Mouse (Mus musculus) forebrain, embryonic 12.5 days (tissue): ENCODE measurements around the gene Prickle4. TPM values are rescaled to one million over a fixed set of nuclear protein-coding genes. Genes with fewer than 3 reads are reported as not detected.
"Not testable (repeated sequence)": the region's sequence is repeated elsewhere in the genome, so short reads cannot be mapped to it uniquely, and the experiment has no call there.

Experiments used
- ATAC-seq: fragments of 200-750 bp; cut with Nextera tagmentation; 2 replicates; pipeline ENCODE4 v1.8.0; 2017; ENCODE audit warnings: moderate TSS enrichment; ENCODE audit not compliant: low FRiP score
- H3K27ac ChIP-seq: fragments of 300-500 bp; sonication (generic); 2 replicates; pipeline ENCODE4 v1.5.1; 2016; ENCODE audit warnings: mild to moderate bottlenecking
- H3K27me3 ChIP-seq: fragments of 300-500 bp; sonication (generic); 2 replicates; pipeline ENCODE4 v1.6.1; 2016; ENCODE audit warnings: mild to moderate bottlenecking
- H3K36me3 ChIP-seq: fragments of 300-500 bp; sonication (generic); replicated peaks from 2 replicates; pipeline ENCODE4 v1.6.1; 2016; ENCODE audit warnings: mild to moderate bottlenecking
- H3K4me1 ChIP-seq: fragments of 300-500 bp; sonication (generic); 2 replicates; pipeline ENCODE4 v1.6.1; 2016
- H3K4me2 ChIP-seq: fragments of 300-500 bp; sonication (generic); 2 replicates; pipeline ENCODE4 v1.6.1; 2016; ENCODE audit warnings: mild to moderate bottlenecking, moderate library complexity
- H3K4me3 ChIP-seq: fragments of 300-500 bp; sonication (generic); replicated peaks from 2 replicates; pipeline ENCODE4 v1.5.1; 2016; ENCODE audit warnings: mild to moderate bottlenecking
- H3K9ac ChIP-seq: fragments of 300-500 bp; sonication (generic); 2 replicates; pipeline ENCODE4 v1.6.1; 2016; ENCODE audit warnings: mild to moderate bottlenecking
- H3K9me3 ChIP-seq: fragments of 300-500 bp; sonication (generic); 2 replicates; pipeline ENCODE4 v1.6.1; 2016
- WGBS: fragments of 180-500 bp; shearing (Covaris S2); methylation state at CpG from one replicate; pipeline ENCODE4 v1.1.7; 2016; 5-methylcytosine and 5-hydroxymethylcytosine counted together
- polyA plus RNA-seq: library from polyadenylated mRNA; unstranded; fragments of >200 nt; fragmentation: Nextera tagmentation; extraction: Ambion mirVana; gene quantifications from 2 replicates; pipeline ENCODE4 v1.2.1, GENCODE M21; 2016

The Prickle4 gene
- polyA plus RNA-seq, 1 experiment from 2014 or later: 1.0 TPM

DNA sequence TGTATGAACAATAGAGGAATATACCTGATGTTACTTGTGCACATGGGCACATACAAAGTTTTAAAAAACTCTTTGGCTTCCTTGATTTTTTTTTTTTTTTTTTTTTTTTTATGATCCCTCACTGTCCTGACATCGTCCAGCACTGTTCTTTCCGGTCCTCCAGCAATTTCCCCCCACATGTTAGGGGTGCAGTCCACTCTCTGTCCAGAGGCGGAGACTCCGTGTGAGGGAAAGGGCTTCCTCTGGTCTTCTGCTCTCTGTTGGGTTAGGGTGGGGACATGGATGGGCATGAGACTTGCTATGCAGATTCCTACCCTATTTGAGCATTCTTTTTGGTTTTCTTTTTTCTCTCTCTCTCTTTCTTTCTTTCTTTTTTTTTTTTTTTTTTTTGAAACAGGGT is 36.6 kb downstream of the Prickle4 start:
- Histone ChIP-seq H3K4me1 (0 out of 2 replicates have a peak, but pooled peaks cover 3% of the 10 kb centered on the region), H3K36me3 (peaks cover 8% of the 10 kb centered on the region), H3K4me2 (no peak overlapping the region), H3K27ac (no peak overlapping the region), H3K4me3 (no peak overlapping the region), H3K27me3 (no peaks in the 10 kb centered on the region), H3K9ac (no peak overlapping the region), H3K9me3 (no peaks in the 10 kb centered on the region)
- 88% methylated on average over 4 of the region's 4 CpGs for WGBS
- no peak for ATAC-seq

DNA sequence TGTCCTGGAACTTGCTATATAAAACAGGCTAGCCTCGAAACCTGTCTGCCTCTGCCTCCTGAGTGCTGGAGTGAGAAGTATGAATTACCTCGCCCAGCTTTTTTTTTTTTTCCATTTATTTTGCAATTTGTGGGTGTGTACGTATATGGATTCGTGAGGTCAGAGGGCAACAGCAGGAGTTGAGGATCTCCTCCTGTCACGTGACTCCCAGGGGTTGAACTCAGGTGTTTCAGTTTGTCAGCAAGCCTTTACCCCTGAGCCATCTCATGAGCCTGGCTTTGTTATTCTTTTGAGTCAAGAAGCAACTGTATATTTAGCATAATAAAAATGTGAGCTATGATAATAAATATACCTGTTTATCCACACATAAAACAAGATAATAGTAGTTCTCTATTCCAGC is 38.8 kb downstream of the Prickle4 start:
- H3K4me3 ChIP-seq: no peak overlapping the region
- no peak overlapping the region for H3K4me2 ChIP-seq
- no peaks in the 10 kb centered on the region for H3K27me3 ChIP-seq
- H3K36me3 ChIP-seq: peaks cover 11% of the 10 kb centered on the region
- H3K27ac ChIP-seq: no peak overlapping the region
- 88% methylated on average over 5 of the region's 5 CpGs for WGBS
- peaks cover 14% of the 10 kb centered on the region for H3K4me1 ChIP-seq
- no peaks in the 10 kb centered on the region for H3K9me3 ChIP-seq
- no peak for ATAC-seq
- no peak overlapping the region for H3K9ac ChIP-seq

DNA sequence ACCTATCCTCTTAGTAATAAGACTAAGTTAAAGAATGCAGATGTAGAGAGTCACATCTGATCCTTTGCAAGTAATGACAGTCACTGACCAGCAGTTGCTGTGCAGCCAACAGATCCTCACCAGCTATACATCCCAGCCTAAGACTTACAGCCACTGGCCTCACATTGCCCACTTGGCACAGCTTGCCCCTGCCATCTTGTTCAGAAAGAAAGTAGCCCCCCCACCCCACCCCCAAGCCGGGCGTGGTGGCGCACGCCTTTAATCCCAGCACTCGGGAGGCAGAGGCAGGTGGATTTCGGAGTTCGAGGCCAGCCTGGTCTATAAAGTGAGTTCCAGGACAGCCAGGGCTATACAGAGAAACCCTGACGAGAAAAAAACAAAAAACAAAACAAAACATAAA is 40.2 kb downstream of the Prickle4 start:
- not testable (repeated sequence) for H3K9me3 ChIP-seq, H3K27me3 ChIP-seq, H3K4me2 ChIP-seq, H3K4me3 ChIP-seq, ATAC-seq, H3K9ac ChIP-seq, H3K27ac ChIP-seq
- Histone ChIP-seq H3K4me1 (peaks cover 26% of the 10 kb centered on the region), H3K36me3 (peaks cover 15% of the 10 kb centered on the region)
- WGBS: 93% methylated on average over 8 of the region's 8 CpGs

DNA sequence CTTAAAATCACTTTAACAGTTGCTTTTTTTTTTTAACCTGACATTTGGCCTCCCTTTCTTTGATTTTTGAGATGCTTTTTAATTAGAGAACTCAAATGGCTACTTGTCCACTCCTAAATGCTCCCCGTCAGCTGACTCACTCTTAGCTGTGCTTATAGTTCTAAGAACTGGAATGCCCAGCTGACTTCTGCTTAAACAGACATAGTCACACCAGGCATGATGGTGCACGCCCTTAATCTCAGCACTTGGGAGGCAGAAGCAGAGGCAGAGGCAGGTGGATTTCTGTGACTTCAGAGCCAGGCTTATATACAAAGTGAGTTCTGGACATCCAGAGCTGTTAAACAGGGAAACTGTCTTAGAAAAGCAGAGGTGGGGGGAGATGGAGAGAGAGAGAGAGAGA is 42.6 kb downstream of the Prickle4 start:
- H3K4me1 ChIP-seq: peaks cover 40% of the 10 kb centered on the region
- H3K27ac ChIP-seq: no peak overlapping the region
- peaks cover 15% of the 10 kb centered on the region for H3K36me3 ChIP-seq
- no peak overlapping the region for H3K4me3 ChIP-seq
- no peaks in the 10 kb centered on the region for H3K27me3 ChIP-seq
- WGBS: 56% methylated on average over 2 of the region's 2 CpGs
- ATAC-seq: no peak
- H3K4me2 ChIP-seq: no peak overlapping the region
- no peaks in the 10 kb centered on the region for H3K9me3 ChIP-seq
- H3K9ac ChIP-seq: no peak overlapping the region

DNA sequence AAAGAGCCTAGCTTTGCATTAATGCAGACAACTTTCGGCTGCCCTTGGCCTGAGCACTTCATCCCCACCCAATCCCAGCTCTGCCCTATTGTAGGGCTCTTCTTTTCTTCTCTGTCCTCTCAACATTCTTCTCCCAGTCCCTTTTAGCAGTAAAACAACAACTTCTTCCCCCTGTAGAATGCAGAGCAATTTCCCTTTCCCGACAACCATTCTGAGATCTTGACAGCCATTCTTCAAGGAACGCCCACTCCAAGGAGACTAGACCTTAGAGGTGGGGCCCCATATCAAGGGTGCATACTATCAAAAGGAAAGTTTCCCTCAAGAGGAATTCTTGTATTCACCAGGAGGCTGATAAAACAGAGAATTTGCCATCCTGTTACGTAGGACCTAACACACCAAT is 45.6 kb downstream of the Prickle4 start:
- H3K4me3 ChIP-seq: no peak overlapping the region
- H3K27me3 ChIP-seq: no peaks in the 10 kb centered on the region
- peaks cover 40% of the 10 kb centered on the region for H3K4me1 ChIP-seq
- 35% methylated on average over 4 of the region's 4 CpGs for WGBS
- H3K9me3 ChIP-seq: no peaks in the 10 kb centered on the region
- H3K36me3 ChIP-seq: peaks cover 10% of the 10 kb centered on the region
- no peak for ATAC-seq
- H3K4me2 ChIP-seq: peak overlapping the region; percentile 17; the same call in 1 of the 2 replicates
- H3K9ac ChIP-seq: no peak overlapping the region
- H3K27ac ChIP-seq: peak overlapping the region; percentile 56; the same call in 1 of the 2 replicates

DNA sequence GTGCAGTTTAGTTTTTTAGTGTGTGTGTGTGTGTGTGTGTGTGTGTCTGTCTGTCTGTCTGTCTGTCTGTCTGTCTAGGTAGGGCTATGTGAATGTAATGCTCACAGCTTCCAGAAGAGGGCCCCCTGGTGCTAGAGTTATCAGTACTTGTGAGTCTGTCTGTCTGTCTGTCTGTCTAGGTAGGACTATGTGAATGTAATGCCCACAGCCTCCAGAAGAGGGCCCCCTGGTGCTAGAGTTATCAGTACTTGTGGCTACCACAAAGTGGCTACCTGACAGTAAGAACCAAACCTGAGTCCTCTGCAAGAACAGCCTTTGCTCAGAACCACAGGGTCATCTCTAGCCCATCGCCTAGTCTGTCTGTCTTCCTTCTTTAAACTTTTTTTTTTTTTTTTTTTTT is 47.9 kb downstream of the Prickle4 start:
- Histone ChIP-seq H3K4me2 (no peak overlapping the region), H3K9me3 (no peaks in the 10 kb centered on the region), H3K4me1 (peaks cover 30% of the 10 kb centered on the region), H3K27ac (no peak overlapping the region), H3K36me3 (peaks cover 6% of the 10 kb centered on the region; the same call in 1 of the 2 replicates), H3K4me3 (no peak overlapping the region), H3K9ac (no peak overlapping the region), H3K27me3 (no peaks in the 10 kb centered on the region)
- ATAC-seq: no peak
- WGBS: 64% methylated on average over 1 of the region's 1 CpGs

DNA sequence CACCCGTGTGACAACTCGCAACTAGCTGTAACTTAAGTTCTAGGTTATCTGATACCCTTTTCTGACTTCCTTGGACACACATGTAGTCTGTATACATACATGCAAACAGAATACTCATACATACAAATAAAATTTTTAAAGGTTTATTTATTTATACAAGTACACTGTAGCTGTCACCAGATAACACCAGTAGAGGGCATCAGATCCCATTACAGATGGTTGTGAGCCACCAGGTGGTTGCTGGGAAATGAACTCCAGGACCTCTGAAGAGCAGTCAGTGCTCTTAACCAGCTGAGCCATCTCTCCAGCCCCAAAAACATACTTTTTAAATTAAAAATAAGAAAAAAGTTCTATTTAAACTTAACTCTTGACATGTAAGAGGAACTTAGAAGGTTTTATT is 51.5 kb downstream of the Prickle4 start:
- Histone ChIP-seq H3K27ac (no peak overlapping the region), H3K9ac (no peak overlapping the region), H3K4me2 (no peak overlapping the region), H3K4me1 (peaks cover 8% of the 10 kb centered on the region), H3K4me3 (no peak overlapping the region), H3K36me3 (no peaks in the 10 kb centered on the region), H3K9me3 (no peaks in the 10 kb centered on the region), H3K27me3 (no peaks in the 10 kb centered on the region)
- 77% methylated on average over 2 of the region's 2 CpGs for WGBS
- no peak for ATAC-seq

Other genes with a start within 250 kb of the Prickle4 start
- 31.1 and 32.9 TPM in 2 replicates for gene Taf8, start 192.4 kb downstream of the Prickle4 start, polyA plus RNA-seq
- 124 and 137 TPM in 2 replicates for gene Ccnd3, start 189.7 kb downstream of the Prickle4 start, polyA plus RNA-seq
- 32.7 and 33.7 TPM in 2 replicates for gene Bysl, start 83.2 kb downstream of the Prickle4 start, polyA plus RNA-seq
- 38.5 and 41.5 TPM in 2 replicates for gene Med20, start 83.2 kb downstream of the Prickle4 start, polyA plus RNA-seq
- 1.6 and 2.7 TPM in 2 replicates for gene Gm20517, start 83.1 kb downstream of the Prickle4 start, polyA plus RNA-seq
- gene Usp49, start 64.0 kb downstream of the Prickle4 start, polyA plus RNA-seq: 11.1 and 12.2 TPM in 2 replicates
- gene Tomm6, start 6.3 kb downstream of the Prickle4 start, polyA plus RNA-seq: 346 and 368 TPM in 2 replicates
- 11.1 and 11.9 TPM in 2 replicates for gene Frs3, start 5.7 kb downstream of the Prickle4 start, polyA plus RNA-seq
- 0.40 and 0.60 TPM in 2 replicates for gene Gm21981, start 281 bp downstream of the Prickle4 start, polyA plus RNA-seq
- gene Pgc, start 32.1 kb upstream of the Prickle4 start, polyA plus RNA-seq: not detected in 2 replicates
- gene Tfeb, start 42.3 kb upstream of the Prickle4 start, polyA plus RNA-seq: 1.7 and 2.4 TPM in 2 replicates
- gene Mdfi, start 140.0 kb upstream of the Prickle4 start, polyA plus RNA-seq: 7.2 and 9.9 TPM in 2 replicates
- gene Foxp4, start 229.9 kb upstream of the Prickle4 start, polyA plus RNA-seq: 22.6 and 24.3 TPM in 2 replicates